Mouse (Mus musculus): ENCODE results near the gene Il10rb.
"Not testable (repeated sequence)": the region's sequence is repeated elsewhere in the genome, so short reads cannot be mapped to it uniquely, and the experiment has no call there.

The Il10rb gene

GRCm38 (mm10) chr16:91413102-91413844 lies 7.3 kb downstream of the Il10rb start:
- CTCF ChIA-PET: interaction anchor here (0.6 kb wide), 1 partner anchor 106 kb away, joined by 5 read pairs; no protein-coding TSS in a partner anchor

- CTCF ChIA-PET: interaction anchor here (0.7 to 1.2 kb wide), 2 partner anchors 10 to 68 kb away, joined by 24 to 27 read pairs; partner anchors contain the start of gene Il10rb
Measured at GRCm38 (mm10) chr16:91415391-91416189, 9.6 kb downstream of the Il10rb start.

- CTCF ChIA-PET: interaction anchor here (0.7 to 1.2 kb wide), 2 partner anchors 11 to 68 kb away, joined by 24 to 27 read pairs; partner anchors contain the start of gene Il10rb
Measured at GRCm38 (mm10) chr16:91416357-91416756, 10.4 kb downstream of the Il10rb start.

- CTCF ChIA-PET: no interaction called here
Measured at GRCm38 (mm10) chr16:91416938-91417337, 11.0 kb downstream of the Il10rb start.

GRCm38 (mm10) chr16:91418531-91418930 lies 12.6 kb downstream of the Il10rb start:
- CTCF ChIA-PET: no interaction called here

- CTCF ChIA-PET: no interaction called here
Measured at GRCm38 (mm10) chr16:91425816-91426215, 19.9 kb downstream of the Il10rb start.

GRCm38 (mm10) chr16:91426586-91426985 lies 20.6 kb downstream of the Il10rb start:
- CTCF ChIA-PET: no interaction called here

- CTCF ChIA-PET: no interaction called here
Measured at GRCm38 (mm10) chr16:91427461-91427860, 21.5 kb downstream of the Il10rb start.

GRCm38 (mm10) chr16:91428259-91428865 lies 22.4 kb downstream of the Il10rb start:
- CTCF ChIA-PET: no interaction called here

GRCm38 (mm10) chr16:91432720-91433328 lies 26.9 kb downstream of the Il10rb start:
- CTCF ChIA-PET: interaction anchor here (0.5 to 1.6 kb wide), 5 partner anchors 10 to 587 kb away, joined by 3 to 11 read pairs (median 3); no protein-coding TSS in a partner anchor

GRCm38 (mm10) chr16:91433329-91433933 lies 27.5 kb downstream of the Il10rb start:
- CTCF ChIA-PET: interaction anchor here (0.6 kb wide), 1 partner anchor 586 kb away, joined by 3 read pairs; no protein-coding TSS in a partner anchor

GRCm38 (mm10) chr16:91434119-91434518 lies 28.2 kb downstream of the Il10rb start:
- CTCF ChIA-PET: no interaction called here

- CTCF ChIA-PET: no interaction called here
Measured at GRCm38 (mm10) chr16:91438081-91438480, 32.1 kb downstream of the Il10rb start.

GRCm38 (mm10) chr16:91438599-91438998 lies 32.6 kb downstream of the Il10rb start:
- CTCF ChIA-PET: not testable (repeated sequence)

- CTCF ChIA-PET: interaction anchor here (0.7 kb wide), 1 partner anchor 10 kb away, joined by 9 read pairs; no protein-coding TSS in a partner anchor
Measured at GRCm38 (mm10) chr16:91441366-91441765, 35.4 kb downstream of the Il10rb start.

- CTCF ChIA-PET: interaction anchor here (0.7 kb wide), 3 partner anchors 10 to 17 kb away, joined by 6 to 11 read pairs (median 9); no protein-coding TSS in a partner anchor
Measured at GRCm38 (mm10) chr16:91441811-91442240, 35.9 kb downstream of the Il10rb start.

- CTCF ChIA-PET: interaction anchor here (0.6 to 0.7 kb wide), 4 partner anchors 10 to 191 kb away, joined by 3 to 11 read pairs (median 5); no protein-coding TSS in a partner anchor
Measured at GRCm38 (mm10) chr16:91442446-91442845, 36.5 kb downstream of the Il10rb start.

GRCm38 (mm10) chr16:91443211-91443611 lies 37.2 kb downstream of the Il10rb start:
- CTCF ChIA-PET: interaction anchor here (0.6 to 0.7 kb wide), 2 partner anchors 79 to 190 kb away, joined by 3 to 4 read pairs; no protein-coding TSS in a partner anchor

- CTCF ChIA-PET: interaction anchor here (1.1 kb wide), 1 partner anchor 15 kb away, joined by 3 read pairs; no protein-coding TSS in a partner anchor
Measured at GRCm38 (mm10) chr16:91444847-91445246, 38.9 kb downstream of the Il10rb start.

GRCm38 (mm10) chr16:91445566-91445965 lies 39.6 kb downstream of the Il10rb start:
- CTCF ChIA-PET: interaction anchor here (0.6 to 1.1 kb wide), 2 partner anchors 14 to 433 kb away, joined by 3 read pairs; no protein-coding TSS in a partner anchor
